Mouse (Mus musculus): ENCODE data around the gene Il12rb2. TPM values are rescaled to one million over a fixed set of nuclear protein-coding genes. Genes with fewer than 3 reads are reported as not detected.

Gene Il12rb2
- total and polyA plus RNA-seq, 3 experiments, result 0.11 to 0.19 TPM; not detected in 1

DNA sequence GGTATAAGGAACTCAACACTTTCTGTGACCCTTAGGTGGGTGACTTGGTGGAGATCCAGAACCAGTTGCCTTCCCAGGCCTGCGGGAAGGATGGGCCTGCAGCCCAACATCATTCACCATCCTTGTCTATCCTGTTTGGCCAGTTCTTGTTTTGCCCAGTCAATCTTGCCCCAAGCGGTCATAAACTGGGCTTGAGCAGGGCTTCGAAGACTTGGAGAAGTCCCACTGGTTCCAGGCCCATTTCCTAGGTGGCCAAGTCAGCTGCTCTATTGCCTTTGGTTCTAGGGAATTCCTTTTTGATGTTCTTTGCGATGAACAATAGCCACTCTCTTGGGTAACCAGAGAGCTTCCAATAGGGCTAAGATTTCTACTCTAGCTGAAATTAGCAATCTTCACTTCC lies 124.9 kb downstream of the Il12rb2 start:
- Histone ChIP-seq H3K27ac (ENCODE audit: control insufficient read depth, low read depth, low read length) (no peak overlapping the region), H3K27me3 (ENCODE audit: control insufficient read depth in 1 of 2, insufficient read depth in 2 of 2, low read length in 2 of 2) (peaks cover 6 to 12% of the 10 kb centered on the region in 2 experiments), H3K36me3 (ENCODE audit: control insufficient read depth in 1 of 2, insufficient read depth in 2 of 2, low read length in 2 of 2) (no peaks in the 10 kb centered on the region), H3K4me1 (ENCODE audit: control insufficient read depth in 1 of 2, insufficient read depth in 2 of 2, low read length in 2 of 2) (no peaks in the 10 kb centered on the region), H3K9ac (ENCODE audit: control insufficient read depth, low read depth, low read length, poor library complexity, severe bottlenecking) (no peak overlapping the region), H3K9me3 (replicated peaks; ENCODE audit: insufficient read depth, low read length) (no peaks in the 10 kb centered on the region), H3K4me3 (ENCODE audit: control insufficient read depth in 1 of 2, insufficient read depth in 1 of 2, low read depth in 2 of 2, low read length in 2 of 2) (no peak overlapping the region), H3K79me2 (ENCODE audit: control insufficient read depth, insufficient read depth, low read length, poor library complexity) (no peaks in the 10 kb centered on the region)
- no peak for TF ChIP-seq GATA1 (IDR thresholded peaks at IDR 0.05; ENCODE audit: low read depth, low read length)
- TF ChIP-seq ZNF384 (IDR thresholded peaks at IDR 0.05; ENCODE audit: low read depth, low read length), result no peak
- no peak for TF ChIP-seq POLR2AphosphoS2 (IDR thresholded peaks at IDR 0.05; ENCODE audit: low read length)
- no peak for TF ChIP-seq NELFE (IDR thresholded peaks at IDR 0.05; ENCODE audit: low read depth, low read length)
- TF ChIP-seq RAD21 (IDR thresholded peaks at IDR 0.05; ENCODE audit: low read depth, low read length), result no peak
- no peak for DNase-seq (ENCODE audit: low read depth, low spot score)

DNA sequence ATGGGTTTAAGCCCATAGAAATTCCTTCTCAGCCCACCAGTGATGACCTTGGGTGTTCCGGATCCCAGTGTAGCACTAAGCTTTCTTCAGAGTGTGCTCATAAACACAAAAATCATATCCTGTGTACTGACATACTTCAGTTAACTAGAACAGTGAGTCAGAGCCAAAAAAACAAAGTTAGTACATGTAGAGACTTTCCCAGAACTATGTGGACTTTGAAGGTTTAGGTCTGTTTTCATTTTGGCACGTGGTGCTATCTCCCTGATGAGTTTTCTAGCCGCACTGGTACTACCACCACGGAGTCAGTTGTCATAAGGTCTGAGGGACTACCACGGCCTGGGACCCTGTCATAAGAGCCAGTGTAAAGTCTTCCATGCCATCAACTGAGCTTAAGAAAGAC lies 131.5 kb downstream of the Il12rb2 start:
- no peaks in the 10 kb centered on the region for H3K36me3 ChIP-seq (ENCODE audit: control insufficient read depth in 1 of 2, insufficient read depth in 2 of 2, low read length in 2 of 2)
- no peak for DNase-seq (ENCODE audit: low read depth, low spot score)
- H3K4me1 ChIP-seq (ENCODE audit: control insufficient read depth in 1 of 2, insufficient read depth in 2 of 2, low read length in 2 of 2), result no peaks in the 10 kb centered on the region
- peaks cover 0 to 7% of the 10 kb centered on the region in 2 experiments; a peak in 3 of 4 replicates for H3K27me3 ChIP-seq (ENCODE audit: control insufficient read depth in 1 of 2, insufficient read depth in 2 of 2, low read length in 2 of 2)
- H3K4me3 ChIP-seq (ENCODE audit: control insufficient read depth in 1 of 2, insufficient read depth in 1 of 2, low read depth in 2 of 2, low read length in 2 of 2), result no peak overlapping the region
- no peaks in the 10 kb centered on the region for H3K79me2 ChIP-seq (ENCODE audit: control insufficient read depth, insufficient read depth, low read length, poor library complexity)
- no peaks in the 10 kb centered on the region for H3K9me3 ChIP-seq (replicated peaks; ENCODE audit: insufficient read depth, low read length)
- H3K27ac ChIP-seq (ENCODE audit: control insufficient read depth, low read depth, low read length), result no peak overlapping the region
- TF ChIP-seq HCFC1 (IDR thresholded peaks at IDR 0.05; ENCODE audit: low read depth, low read length) (no peak), ELF1 (IDR thresholded peaks at IDR 0.05; ENCODE audit: low read depth, low read length) (no peak), MYB (IDR thresholded peaks at IDR 0.05; ENCODE audit: low read depth, low read length) (no peak), RAD21 (IDR thresholded peaks at IDR 0.05; ENCODE audit: low read depth, low read length) (no peak), SMC3 (IDR thresholded peaks at IDR 0.05; ENCODE audit: low read depth, low read length) (no peak), ZC3H11A (IDR thresholded peaks at IDR 0.05; ENCODE audit: low read depth, low read length) (no peak), MAX (IDR thresholded peaks at IDR 0.05; ENCODE audit: low read length) (no peak), TCF12 (IDR thresholded peaks at IDR 0.05; ENCODE audit: low read depth, low read length) (no peak)
- H3K9ac ChIP-seq (ENCODE audit: control insufficient read depth, low read depth, low read length, poor library complexity, severe bottlenecking), result no peak overlapping the region

DNA sequence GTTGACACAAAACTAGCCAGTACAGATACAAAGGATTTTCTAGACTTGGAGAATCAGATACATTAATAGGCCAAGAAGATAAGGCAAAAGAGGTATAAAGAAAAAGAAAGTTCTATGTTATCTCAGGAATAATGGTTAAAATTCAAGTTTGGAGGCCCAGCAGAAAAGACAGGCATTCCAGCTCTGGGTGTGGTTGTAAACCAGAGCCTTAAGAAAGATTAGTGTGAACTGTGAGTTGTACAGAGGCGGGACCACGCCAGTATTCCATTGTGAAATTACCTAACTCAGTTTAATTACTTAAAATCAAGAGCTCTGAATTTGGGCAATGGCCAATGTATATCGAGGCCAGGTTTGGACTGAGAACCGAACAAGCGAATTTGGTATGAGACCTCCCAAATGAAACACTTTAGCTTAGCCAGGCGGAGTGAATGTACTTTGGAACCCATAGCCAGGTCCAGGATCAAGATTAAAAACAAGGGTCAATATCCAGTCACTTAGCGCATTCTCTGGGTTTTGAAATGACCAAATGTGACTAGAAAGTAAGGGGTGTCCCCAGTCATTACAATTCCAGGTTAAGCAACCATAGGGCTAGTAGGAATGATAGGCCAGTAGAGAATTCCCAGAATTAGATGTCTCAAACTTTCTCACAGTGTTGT lies 132.1 kb downstream of the Il12rb2 start:
- H3K9me3 ChIP-seq (replicated peaks; ENCODE audit: insufficient read depth, low read length), result no peaks in the 10 kb centered on the region
- H3K27ac ChIP-seq (ENCODE audit: control insufficient read depth, low read depth, low read length), result no peak overlapping the region
- no peak overlapping the region for H3K4me3 ChIP-seq (ENCODE audit: control insufficient read depth in 1 of 2, insufficient read depth in 1 of 2, low read depth in 2 of 2, low read length in 2 of 2)
- H3K79me2 ChIP-seq (ENCODE audit: control insufficient read depth, insufficient read depth, low read length, poor library complexity), result no peaks in the 10 kb centered on the region
- H3K36me3 ChIP-seq (ENCODE audit: control insufficient read depth in 1 of 2, insufficient read depth in 2 of 2, low read length in 2 of 2), result no peaks in the 10 kb centered on the region
- H3K27me3 ChIP-seq (ENCODE audit: control insufficient read depth in 1 of 2, insufficient read depth in 2 of 2, low read length in 2 of 2), result peaks cover 0 to 3% of the 10 kb centered on the region in 2 experiments; a peak in 3 of 4 replicates
- DNase-seq (ENCODE audit: low read depth, low spot score), result no peak
- no peak for TF ChIP-seq SMC3 (IDR thresholded peaks at IDR 0.05; ENCODE audit: low read depth, low read length)
- TF ChIP-seq MYB (IDR thresholded peaks at IDR 0.05; ENCODE audit: low read depth, low read length), result no peak
- TF ChIP-seq MAZ (IDR thresholded peaks at IDR 0.05; ENCODE audit: low read depth, low read length), result no peak
- TF ChIP-seq ZMIZ1 (IDR thresholded peaks at IDR 0.05; ENCODE audit: low read depth, low read length), result no peak
- no peak for TF ChIP-seq TCF12 (IDR thresholded peaks at IDR 0.05; ENCODE audit: low read depth, low read length)
- no peak for TF ChIP-seq MYC (IDR thresholded peaks at IDR 0.05; ENCODE audit: low read depth, low read length)
- TF ChIP-seq MEF2A (IDR thresholded peaks at IDR 0.05; ENCODE audit: extremely low read depth, insufficient replicate concordance, low read depth, low read length, poor library complexity, severe bottlenecking), result no peak
- H3K9ac ChIP-seq (ENCODE audit: control insufficient read depth, low read depth, low read length, poor library complexity, severe bottlenecking), result no peak overlapping the region
- H3K4me1 ChIP-seq (ENCODE audit: control insufficient read depth in 1 of 2, insufficient read depth in 2 of 2, low read length in 2 of 2), result no peaks in the 10 kb centered on the region

All from MEL (cell line).